15 mouse cellular contexts compared by ENCODE assay signal in the genomic region with DNA sequence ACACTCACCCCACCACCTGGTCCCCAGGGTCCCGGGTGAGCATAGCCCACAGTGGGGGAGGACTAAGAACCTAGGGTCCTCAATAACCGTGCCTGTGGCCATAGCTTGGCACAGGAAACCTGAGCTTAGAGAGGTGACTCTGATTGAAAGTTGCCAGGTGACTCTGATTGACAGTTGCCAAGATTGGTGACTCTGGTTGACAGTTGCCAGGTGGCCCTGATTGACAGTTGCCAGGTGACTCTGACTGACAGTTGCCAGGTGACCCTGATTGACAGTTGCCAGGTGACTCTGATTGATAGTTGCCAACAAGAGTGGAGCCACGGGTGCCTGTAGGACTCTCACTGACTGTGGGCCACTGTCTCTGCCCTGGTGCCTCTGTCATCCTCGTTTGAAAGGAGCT.
"Had no signal": no experiment of that assay in that cellular context is flagged by ENCODE, and none has a peak within 500 bp of the region (broad histone marks: within the 10 kb centered on the region; RNA-seq: fewer than 3 reads in every experiment).

No protein-coding gene starts in this region.

- H3K27me3 ChIP-seq: intestine, embryonic 15.5 days; liver, embryonic 12.5 days; megakaryocyte, embryonic 14.5 days; neural tube, embryonic 12.5 days; stomach, embryonic 15.5 days had no signal

- H3K9me3 ChIP-seq: intestine, embryonic 15.5 days; stomach, embryonic 15.5 days had no signal

- H3K4me1 ChIP-seq: intestine, embryonic 15.5 days; liver, embryonic 12.5 days; megakaryocyte, embryonic 14.5 days; stomach, embryonic 15.5 days had no signal

- H3K4me3 ChIP-seq: intestine, embryonic 15.5 days; layer of hippocampus, adult 2 months; liver, embryonic 12.5 days; neural tube, embryonic 12.5 days; stomach, embryonic 15.5 days had no signal

- H3K9ac ChIP-seq: intestine, embryonic 15.5 days; liver, embryonic 12.5 days; lung, embryonic 14.5 days; neural tube, embryonic 12.5 days; stomach, embryonic 15.5 days had no signal

- DNase-seq: kidney, adult 18-20 months; kidney, postnatal 10 days; kidney, postnatal 4 days; lung, embryonic 14.5 days; lung, postnatal 10 days; right cerebral cortex, postnatal 4 days; thymus, adult 2 months; thymus, postnatal 25 days had no signal

- H3K27ac ChIP-seq: intestine, embryonic 15.5 days; layer of hippocampus, adult 2 months; liver, embryonic 12.5 days; macrophage; neural tube, embryonic 12.5 days; stomach, embryonic 15.5 days had no signal

- H3K4me2 ChIP-seq: intestine, embryonic 15.5 days; liver, embryonic 12.5 days; lung, embryonic 14.5 days; neural tube, embryonic 12.5 days; stomach, embryonic 15.5 days had no signal

- ATAC-seq: intestine, embryonic 15.5 days; liver, embryonic 12.5 days had no signal

- H3K36me3 ChIP-seq: intestine, embryonic 15.5 days; liver, embryonic 12.5 days; neural tube, embryonic 12.5 days; stomach, embryonic 15.5 days had no signal
